Comparison of ENCODE assay signal across 8 mouse cellular contexts in the genomic region with DNA sequence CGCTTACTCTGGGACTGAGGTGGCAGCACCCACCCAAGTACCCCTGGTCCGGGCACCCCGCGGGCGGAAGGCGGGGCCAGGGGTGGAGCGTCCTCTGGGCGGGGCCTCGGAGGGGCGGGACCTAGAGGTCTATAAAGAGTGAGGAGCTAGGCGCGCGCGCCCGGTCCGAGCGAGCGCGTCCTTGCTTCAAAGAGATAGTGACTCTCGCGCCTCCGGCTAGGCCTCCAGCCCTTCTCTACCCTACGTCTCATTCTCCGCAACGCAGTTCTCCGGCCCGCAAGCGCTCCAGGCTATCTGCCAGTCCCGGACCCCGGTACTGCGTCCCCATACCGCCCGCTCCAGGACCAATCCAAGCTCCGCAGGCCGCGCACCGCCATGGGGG. TPM values are rescaled to one million over a fixed set of nuclear protein-coding genes. Genes with fewer than 3 reads are reported as not detected.
A peak's percentile ranks its signal among the peaks of the same experiment; 100 is the strongest.
DNase-seq lines count a peak whose midpoint lies in the region; ATAC-seq lines count a peak whose summit lies in the region.

A gene (plus strand): TSS at position 114 of the 382 bp plus-strand sequence.

- peak within 1 kb of the TSS; percentile 79 for H3K4me2 ChIP-seq in lung, embryonic 15.5 days

- H3K9ac ChIP-seq in lung, embryonic 15.5 days: peak within 1 kb of the TSS; percentile 89

- peak within 1 kb of the TSS; percentile 95 for H3K27ac ChIP-seq in hindbrain, embryonic 10.5 days
- peak within 1 kb of the TSS; percentile 91 for H3K27ac ChIP-seq in lung, embryonic 15.5 days

- H3K4me3 ChIP-seq in hindbrain, embryonic 10.5 days: peak within 1 kb of the TSS; percentile 95
- H3K4me3 ChIP-seq in lung, embryonic 15.5 days: peak within 1 kb of the TSS; percentile 82

- ATAC-seq in lung, embryonic 15.5 days (ENCODE audit: borderline replicate concordance, extremely low read depth, low FRiP score, low TSS enrichment): peak; percentile 80

- no peaks in the 10 kb centered on the region for H3K9me3 ChIP-seq in hindbrain, embryonic 10.5 days
- H3K9me3 ChIP-seq in lung, embryonic 15.5 days: no peaks in the 10 kb centered on the region

- H3K27me3 ChIP-seq in hindbrain, embryonic 10.5 days (ENCODE audit: insufficient read depth, poor library complexity, severe bottlenecking): no peaks in the 10 kb centered on the region; the same call in 1 of the 2 replicates
- H3K27me3 ChIP-seq in lung, embryonic 15.5 days: no peaks in the 10 kb centered on the region

- WGBS in hindbrain, embryonic 10.5 days: under 1% methylated on average over 37 of the region's 37 CpGs
- WGBS in lung, embryonic 15.5 days: 0% methylated on average over 37 of the region's 37 CpGs

- H3K36me3 ChIP-seq in hindbrain, embryonic 10.5 days: peaks cover 18% of the 10 kb centered on the region
- peaks cover 8% of the 10 kb centered on the region; the same call in 1 of the 2 replicates for H3K36me3 ChIP-seq in lung, embryonic 15.5 days

- H3K4me1 ChIP-seq in hindbrain, embryonic 10.5 days (replicated peaks): peaks cover 53% of the 10 kb centered on the region
- H3K4me1 ChIP-seq in lung, embryonic 15.5 days: peaks cover 47% of the 10 kb centered on the region

- DNase-seq in NIH3T3 (ENCODE audit: low read depth): peak; percentile 90
- peak; percentile 92 for DNase-seq in cerebellum, postnatal 10 days
- peak; percentile 79 to 85 for DNase-seq in frontal cortex, postnatal 10 days (ENCODE audit: low spot score in 2 of 2)
- DNase-seq in hindbrain, embryonic 10.5 days (ENCODE audit: low spot score): peak; percentile 85
- peak; percentile 55 for DNase-seq in layer of hippocampus, adult 9-10 months (ENCODE audit: low spot score)
- DNase-seq in ovary, adult 18-20 months (ENCODE audit: low spot score): peak; percentile 78
- peak; percentile 87 for DNase-seq in thymus, postnatal 0 days (ENCODE audit: low spot score)

RNA-seq across cellular contexts. Expression of the gene that starts here (rescaled TPM):
- 238 and 265 TPM in 2 replicates for polyA plus RNA-seq in hindbrain, embryonic 10.5 days (2016; fragmentation: Nextera tagmentation; extraction: Ambion mirVana)
- polyA plus RNA-seq in lung, embryonic 15.5 days (2015; fragmentation: Nextera tagmentation; extraction: Ambion mirVana): 694 and 720 TPM in 2 replicates
- polyA plus RNA-seq in thymus, postnatal 0 days (2015; fragmentation: Nextera tagmentation; extraction: Ambion mirVana): 228 and 233 TPM in 2 replicates

Comparison
In these comparisons a context has a peak if more than half of its experiments do, and no peak if none do; other contexts are left out.
1. Peak in every context shown above with its lines: DNase-seq, ATAC-seq, H3K4me3 ChIP-seq and H3K27ac ChIP-seq.